Mouse (Mus musculus) megakaryocyte, embryonic 14.5 days (primary cell): ENCODE measurements around the gene Naa16.

Source experiments
- FLI1 ChIP-seq: IDR thresholded peaks from 2 replicates; pipeline ENCODE4 v1.6.1; 2012; ENCODE audit warnings: low read length, inconsistent platforms, mixed read lengths
- GATA1 ChIP-seq: IDR thresholded peaks from 3 replicates; pipeline ENCODE4 v1.6.1; 2012; ENCODE audit warnings: mixed read lengths, low read length, inconsistent platforms, borderline replicate concordance

DNA sequence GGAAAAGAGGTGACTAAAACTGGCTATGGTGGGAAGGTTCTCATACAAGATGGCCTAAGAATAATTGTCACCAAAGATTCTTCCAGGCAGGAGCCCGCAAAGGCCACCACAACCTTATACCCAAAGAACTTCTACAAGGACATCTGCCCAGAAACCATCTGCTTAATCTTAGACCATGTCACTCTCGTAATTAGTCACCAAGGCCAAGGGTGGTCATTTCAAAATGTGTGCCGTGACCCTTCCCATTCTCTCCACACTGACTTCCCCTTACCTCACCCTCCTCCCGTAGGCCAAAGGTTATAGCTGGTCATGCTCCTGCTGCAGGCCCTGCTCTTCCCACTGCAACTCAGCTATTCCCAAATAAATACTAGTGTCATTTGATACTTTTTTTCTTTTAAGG, 111.7 kb downstream of the Naa16 start:
- no peak for TF ChIP-seq GATA1
- TF ChIP-seq FLI1 = no peak
